Mouse (Mus musculus) stomach, embryonic 14.5 days (tissue): ENCODE measurements around the gene Utp6. TPM values are rescaled to one million over a fixed set of nuclear protein-coding genes. Genes with fewer than 3 reads are reported as not detected.

Experiments
- ATAC-seq: fragments of 200-750 bp; cut with Nextera tagmentation; 2 replicates; pipeline ENCODE4 v1.8.0; 2017; ENCODE audit warnings: low read depth, moderate TSS enrichment; ENCODE audit not compliant: insufficient number of reproducible peaks, insufficient read depth, low FRiP score
- H3K27ac ChIP-seq: fragments of 300-500 bp; sonication (generic); 2 replicates; pipeline ENCODE4 v1.5.1; 2014; ENCODE audit warnings: mild to moderate bottlenecking, low read length, moderate library complexity, mixed read lengths
- H3K27me3 ChIP-seq: fragments of 300-500 bp; sonication (generic); 2 replicates; pipeline ENCODE4 v1.6.1; 2014; ENCODE audit warnings: low read length, control low read depth, mixed read lengths; ENCODE audit not compliant: control insufficient read depth, insufficient read depth
- H3K36me3 ChIP-seq: fragments of 300-500 bp; sonication (generic); 2 replicates; pipeline ENCODE4 v1.6.1; 2014; ENCODE audit warnings: mild to moderate bottlenecking, control low read depth, low read length, moderate library complexity, mixed read lengths; ENCODE audit not compliant: control insufficient read depth, insufficient read depth
- H3K4me1 ChIP-seq: fragments of 300-500 bp; sonication (generic); 2 replicates; pipeline ENCODE4 v1.6.1; 2014; ENCODE audit warnings: low read length, control low read depth, mixed read lengths; ENCODE audit not compliant: control insufficient read depth, insufficient read depth
- H3K4me2 ChIP-seq: fragments of 300-500 bp; sonication (generic); replicated peaks from 2 replicates; pipeline ENCODE4 v1.6.1; 2014; ENCODE audit warnings: low read depth, low read length, control low read depth
- H3K4me3 ChIP-seq: fragments of 300-500 bp; sonication (generic); 2 replicates; pipeline ENCODE4 v1.5.1; 2014; ENCODE audit warnings: low read depth, low read length, control low read depth
- H3K9ac ChIP-seq: fragments of 300-500 bp; sonication (generic); replicated peaks from 2 replicates; pipeline ENCODE4 v1.6.1; 2014; ENCODE audit warnings: low read depth, mild to moderate bottlenecking, control low read depth, low read length, moderate library complexity, mixed read lengths
- H3K9me3 ChIP-seq: fragments of 300-500 bp; sonication (generic); 2 replicates; pipeline ENCODE4 v1.6.1; 2016; ENCODE audit warnings: low read depth, low read length, control low read depth; ENCODE audit not compliant: control insufficient read depth
- WGBS: fragments of 180-500 bp; shearing (Covaris S2); extraction: QIAGEN DNeasy Blood & Tissue Kit; methylation state at CpG from one replicate; pipeline ENCODE4 v1.1.7; 2014; 5-methylcytosine and 5-hydroxymethylcytosine counted together
- polyA plus RNA-seq: library from polyadenylated mRNA; unstranded; fragments of >200 nt; fragmentation: Nextera tagmentation; extraction: Ambion mirVana; gene quantifications from 2 replicates; pipeline ENCODE4 v1.2.1, GENCODE M21; 2014

Gene Utp6
- polyA plus RNA-seq, 1 experiment from 2014 or later, result 56.8 TPM

DNA sequence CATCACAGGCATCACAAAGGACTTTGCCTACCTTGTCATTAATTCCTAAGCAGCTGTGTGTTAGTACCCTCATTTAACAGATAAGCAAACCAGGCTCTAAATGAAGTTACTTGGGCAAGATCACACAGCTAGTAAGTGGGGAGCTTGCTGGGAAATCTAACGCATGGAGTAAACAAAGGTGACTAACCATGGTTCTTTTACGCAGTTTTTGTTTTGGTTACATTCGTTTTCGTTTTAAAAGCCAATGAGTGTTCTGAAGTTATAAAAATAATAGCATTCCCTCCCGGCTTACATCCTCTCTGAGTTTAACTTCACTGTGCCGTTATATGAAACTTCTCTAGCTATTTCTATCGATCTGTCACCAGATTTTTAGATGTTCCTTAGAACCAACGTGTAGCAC lies 10.9 kb upstream of the Utp6 start:
- Histone ChIP-seq H3K27me3 (peaks cover 10% of the 10 kb centered on the region), H3K9me3 (no peaks in the 10 kb centered on the region), H3K4me1 (peaks cover 8% of the 10 kb centered on the region; the same call in 1 of the 2 replicates), H3K4me2 (peak overlapping the region; percentile 82), H3K27ac (no peak overlapping the region), H3K4me3 (peak overlapping the region; percentile 42), H3K9ac (no peak overlapping the region), H3K36me3 (no peaks in the 10 kb centered on the region)
- ATAC-seq, result no peak
- WGBS, result 13% methylated on average over 8 of the region's 8 CpGs

GRCm38 (mm10) chr11:79967752-79968151 lies 5.6 kb upstream of the Utp6 start:
- no peaks in the 10 kb centered on the region for H3K36me3 ChIP-seq
- no peak overlapping the region for H3K9ac ChIP-seq
- no peaks in the 10 kb centered on the region for H3K27me3 ChIP-seq
- no peak for ATAC-seq
- H3K27ac ChIP-seq, result no peak overlapping the region
- WGBS, result 72% methylated on average over 10 of the region's 10 CpGs
- H3K9me3 ChIP-seq, result no peaks in the 10 kb centered on the region
- no peak overlapping the region for H3K4me2 ChIP-seq
- no peak overlapping the region for H3K4me3 ChIP-seq
- H3K4me1 ChIP-seq, result no peaks in the 10 kb centered on the region

- no peak for ATAC-seq
- no peaks in the 10 kb centered on the region for H3K27me3 ChIP-seq
- peaks cover 5% of the 10 kb centered on the region for H3K4me1 ChIP-seq
- WGBS, result 65% methylated on average over 8 of the region's 8 CpGs
- no peak overlapping the region for H3K4me2 ChIP-seq
- no peaks in the 10 kb centered on the region for H3K9me3 ChIP-seq
- H3K36me3 ChIP-seq, result no peaks in the 10 kb centered on the region
- H3K9ac ChIP-seq, result no peak overlapping the region
- no peak overlapping the region for H3K27ac ChIP-seq
- H3K4me3 ChIP-seq, result no peak overlapping the region
Measured at GRCm38 (mm10) chr11:79965896-79966295, 3.7 kb upstream of the Utp6 start.

GRCm38 (mm10) chr11:79963212-79963974 lies 1.2 kb upstream of the Utp6 start:
- peak overlapping the region; percentile 64 for H3K4me2 ChIP-seq
- H3K9me3 ChIP-seq, result no peaks in the 10 kb centered on the region
- 36% methylated on average over 8 of the region's 8 CpGs for WGBS
- ATAC-seq, result no peak
- peaks cover 12% of the 10 kb centered on the region for H3K36me3 ChIP-seq
- no peak overlapping the region for H3K27ac ChIP-seq
- H3K27me3 ChIP-seq, result no peaks in the 10 kb centered on the region
- peaks cover 6% of the 10 kb centered on the region for H3K4me1 ChIP-seq
- peak overlapping the region; percentile 84; the same call in 1 of the 2 replicates for H3K4me3 ChIP-seq
- no peak overlapping the region for H3K9ac ChIP-seq

GRCm38 (mm10) chr11:79962877-79963183 lies 640 bp upstream of the Utp6 start:
- no peaks in the 10 kb centered on the region for H3K27me3 ChIP-seq
- no peak for ATAC-seq
- peaks cover 6% of the 10 kb centered on the region for H3K4me1 ChIP-seq
- no peak overlapping the region for H3K27ac ChIP-seq
- H3K4me2 ChIP-seq, result peak overlapping the region; percentile 64
- H3K9me3 ChIP-seq, result no peaks in the 10 kb centered on the region
- WGBS, result 3% methylated on average over 9 of the region's 9 CpGs
- peak overlapping the region; percentile 84 for H3K4me3 ChIP-seq
- H3K36me3 ChIP-seq, result peaks cover 18% of the 10 kb centered on the region
- 0 out of 2 replicates have a peak overlapping the region, but pooled peaks have one; percentile 63 for H3K9ac ChIP-seq

- H3K9me3 ChIP-seq, result no peaks in the 10 kb centered on the region
- H3K4me3 ChIP-seq, result peak overlapping the region; percentile 84
- peak overlapping the region; percentile 34; the same call in 1 of the 2 replicates for H3K27ac ChIP-seq
- H3K9ac ChIP-seq, result peak overlapping the region; percentile 63
- WGBS, result 5% methylated on average over 27 of the region's 27 CpGs
- no peaks in the 10 kb centered on the region for H3K27me3 ChIP-seq
- peaks cover 6% of the 10 kb centered on the region for H3K4me1 ChIP-seq
- peaks cover 30% of the 10 kb centered on the region for H3K36me3 ChIP-seq
- ATAC-seq, result peak; percentile 30; the same call in 1 of the 2 replicates
- H3K4me2 ChIP-seq, result peak overlapping the region; percentile 81
Measured at GRCm38 (mm10) chr11:79961346-79962124, 655 bp downstream of the Utp6 start.

DNA sequence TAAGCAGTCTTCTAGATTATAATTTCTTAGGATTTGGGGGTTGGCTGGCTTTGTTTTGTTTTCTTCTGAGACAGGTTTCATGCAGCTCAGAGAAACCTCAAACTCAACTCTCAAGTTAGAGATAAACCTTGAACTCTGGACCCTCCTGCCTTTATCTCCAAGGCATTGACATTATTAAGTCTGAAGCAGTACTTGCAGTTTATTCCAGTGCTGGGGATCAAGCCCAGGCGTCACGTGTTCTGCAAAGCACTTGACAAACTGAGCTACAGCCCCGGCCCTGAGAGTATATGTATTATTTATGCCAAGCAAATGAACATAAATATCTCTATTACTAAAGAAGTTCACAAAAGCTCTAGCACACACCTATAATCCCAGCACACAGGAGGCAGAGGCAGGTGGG lies 14.9 kb downstream of the Utp6 start:
- Histone ChIP-seq H3K9me3 (no peaks in the 10 kb centered on the region), H3K36me3 (peaks cover 70% of the 10 kb centered on the region), H3K4me3 (no peak overlapping the region), H3K4me2 (no peak overlapping the region), H3K27ac (no peak overlapping the region), H3K9ac (no peak overlapping the region), H3K27me3 (no peaks in the 10 kb centered on the region), H3K4me1 (no peaks in the 10 kb centered on the region)
- no peak for ATAC-seq
- 92% methylated on average over 3 of the region's 3 CpGs for WGBS

DNA sequence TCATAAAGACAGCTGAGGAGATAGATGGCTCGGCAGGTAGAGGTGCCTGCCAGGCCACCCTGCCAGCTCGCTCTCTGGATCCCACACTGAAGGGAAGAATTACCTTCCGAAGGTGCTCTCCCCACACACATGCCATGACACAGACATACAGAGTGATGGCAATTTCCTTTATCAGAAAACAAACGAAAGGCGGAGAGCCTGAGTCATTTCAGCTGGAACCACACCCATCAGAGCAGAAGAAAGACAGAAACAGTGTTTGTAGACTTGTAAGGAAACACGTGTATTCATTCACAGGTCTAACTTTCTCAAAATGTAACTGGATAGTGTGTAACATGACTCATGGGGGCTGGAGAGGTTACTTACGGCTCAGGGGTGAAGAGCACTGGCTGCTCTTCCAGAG lies 18.6 kb downstream of the Utp6 start:
- H3K27ac ChIP-seq, result no peak overlapping the region
- H3K9me3 ChIP-seq, result no peaks in the 10 kb centered on the region
- H3K27me3 ChIP-seq, result no peaks in the 10 kb centered on the region
- H3K4me1 ChIP-seq, result no peaks in the 10 kb centered on the region
- no peak for ATAC-seq
- 68% methylated on average over 7 of the region's 7 CpGs for WGBS
- H3K4me3 ChIP-seq, result no peak overlapping the region
- peaks cover 73% of the 10 kb centered on the region for H3K36me3 ChIP-seq
- H3K4me2 ChIP-seq, result no peak overlapping the region
- no peak overlapping the region for H3K9ac ChIP-seq
